Mouse (Mus musculus): ENCODE measurements at regions not wholly inside any gene's neighbourhood (a gene's known extent, or its start where the extent isn't known, plus 50 kb on each side); places are given as distances from the start of the nearest gene placed in this dataset.
"Not testable (repeated sequence)": the region's sequence is repeated elsewhere in the genome, so short reads cannot be mapped to it uniquely, and the experiment has no call there.

- DNase-seq (ENCODE audit: low spot score in 2 of 2) = no peak
These were observed 70.5 kb downstream of the Rchy1 start for GRCm38 (mm10) chr5:91892338-91892737.

GRCm38 (mm10) chr5:91881771-91882170 is 81.1 kb downstream of the Rchy1 start:
- no peak for DNase-seq (ENCODE audit: low spot score in 2 of 2)

- DNase-seq (ENCODE audit: low spot score in 2 of 2) = no peak
These were observed 82.6 kb downstream of the Rchy1 start for GRCm38 (mm10) chr5:91880231-91880630.

GRCm38 (mm10) chr5:91878627-91879026 is 84.2 kb downstream of the Rchy1 start:
- DNase-seq (ENCODE audit: low spot score in 2 of 2) = no peak

GRCm38 (mm10) chr5:91876682-91877031 is 86.2 kb downstream of the Rchy1 start:
- no peak for DNase-seq (ENCODE audit: low spot score in 2 of 2)

- DNase-seq (ENCODE audit: low spot score in 2 of 2) = no peak
These were observed 86.8 kb downstream of the Rchy1 start for GRCm38 (mm10) chr5:91875875-91876681.

GRCm38 (mm10) chr5:91872816-91873215 is 90.1 kb downstream of the Rchy1 start:
- DNase-seq (ENCODE audit: low spot score in 2 of 2) = no peak

- DNase-seq (ENCODE audit: low spot score in 2 of 2) = no peak
These were observed 93.1 kb downstream of the Rchy1 start for GRCm38 (mm10) chr5:91869791-91870190.

GRCm38 (mm10) chr5:91866184-91866583 is 96.7 kb downstream of the Rchy1 start:
- DNase-seq (ENCODE audit: low spot score in 2 of 2) = no peak

- DNase-seq (ENCODE audit: low spot score in 2 of 2) = no peak
These were observed 97.5 kb downstream of the Rchy1 start for GRCm38 (mm10) chr5:91865365-91865764.

GRCm38 (mm10) chr5:91862843-91863242 is 100.0 kb downstream of the Rchy1 start:
- no peak for DNase-seq (ENCODE audit: low spot score in 2 of 2)

- DNase-seq (ENCODE audit: low spot score in 2 of 2) = no peak
These were observed 100.6 kb downstream of the Rchy1 start for GRCm38 (mm10) chr5:91862243-91862642.

- peak in 1 of 2 experiments; percentile 11 for DNase-seq (ENCODE audit: low spot score in 2 of 2)
These were observed 101.3 kb downstream of the Rchy1 start for GRCm38 (mm10) chr5:91861440-91862187.

- no peak for DNase-seq (ENCODE audit: low spot score in 2 of 2)
These were observed 102.4 kb downstream of the Rchy1 start for GRCm38 (mm10) chr5:91860489-91860888.

GRCm38 (mm10) chr5:91852330-91852729 is 110.5 kb downstream of the Rchy1 start:
- no peak for DNase-seq (ENCODE audit: low spot score in 2 of 2)

GRCm38 (mm10) chr5:91850862-91851569 is 111.9 kb downstream of the Rchy1 start:
- not testable (repeated sequence) for DNase-seq (ENCODE audit: low spot score in 2 of 2)

- no peak for DNase-seq (ENCODE audit: low spot score in 2 of 2)
These were observed 112.4 kb downstream of the Rchy1 start for GRCm38 (mm10) chr5:91850440-91850839.

GRCm38 (mm10) chr5:91849533-91849932 is 113.3 kb downstream of the Rchy1 start:
- DNase-seq (ENCODE audit: low spot score in 2 of 2) = no peak

- DNase-seq (ENCODE audit: low spot score in 2 of 2) = no peak
These were observed 113.8 kb downstream of the Rchy1 start for GRCm38 (mm10) chr5:91849114-91849513.

- no peak for DNase-seq (ENCODE audit: low spot score in 2 of 2)
These were observed 114.3 kb downstream of the Rchy1 start for GRCm38 (mm10) chr5:91848528-91848927.

GRCm38 (mm10) chr5:91843044-91843443 is 119.8 kb downstream of the Rchy1 start:
- no peak for DNase-seq (ENCODE audit: low spot score in 2 of 2)

- no peak for DNase-seq (ENCODE audit: low spot score in 2 of 2)
These were observed 121.8 kb downstream of the Rchy1 start for GRCm38 (mm10) chr5:91841066-91841465.

All from frontal cortex, postnatal 25 days (tissue).